Mouse (Mus musculus): ENCODE measurements at regions not wholly inside any gene's neighbourhood (a gene's known extent, or its start where the extent isn't known, plus 50 kb on each side); places are given as distances from the start of the nearest gene placed in this dataset.

- peak; percentile 22 for DNase-seq (ENCODE audit: low read depth, low spot score)
Observed at GRCm38 (mm10) chr16:76079761-76080502, 57.9 kb upstream of the Samsn1 start.

GRCm38 (mm10) chr16:76078219-76078618 is 56.1 kb upstream of the Samsn1 start:
- DNase-seq (ENCODE audit: low read depth, low spot score) = no peak

GRCm38 (mm10) chr16:76076231-76076630 is 54.1 kb upstream of the Samsn1 start:
- no peak for DNase-seq (ENCODE audit: low read depth, low spot score)

Measured in telencephalon, adult 2 months (tissue).